Mouse (Mus musculus) inflammation-experienced regulatory T-cells (primary cell): Measurements from ENCODE around the gene Srrm2. TPM values are rescaled to one million over a fixed set of nuclear protein-coding genes. Genes with fewer than 3 reads are reported as not detected.

Source experiments
- polyA plus RNA-seq, 2 experiments: library from polyadenylated mRNA; unstranded; fragments of 100-300 nt; shearing (Covaris generic); gene quantifications; one replicate each; pipeline ENCODE4 v1.2.1; 2017

Srrm2 gene
- 100 to 1,000 TPM; 854 to 986 TPM for polyA plus RNA-seq

GRCm38 (mm10) chr17:23790269-23791078 lies at the start of gene Srrm2:
Srrm2 (plus strand) TSS chr17:23790532.

GRCm38 (mm10) chr17:23740598-23741021 lies 49.7 kb upstream of the Srrm2 start, which contains the start of gene Paqr4:
Paqr4 (minus strand) TSS chr17:23740867.

GRCm38 (mm10) chr17:23745301-23746251 lies 44.8 kb upstream of the Srrm2 start, which contains the start of gene Kremen2:
Kremen2 (minus strand) TSS chr17:23745833.

DNA sequence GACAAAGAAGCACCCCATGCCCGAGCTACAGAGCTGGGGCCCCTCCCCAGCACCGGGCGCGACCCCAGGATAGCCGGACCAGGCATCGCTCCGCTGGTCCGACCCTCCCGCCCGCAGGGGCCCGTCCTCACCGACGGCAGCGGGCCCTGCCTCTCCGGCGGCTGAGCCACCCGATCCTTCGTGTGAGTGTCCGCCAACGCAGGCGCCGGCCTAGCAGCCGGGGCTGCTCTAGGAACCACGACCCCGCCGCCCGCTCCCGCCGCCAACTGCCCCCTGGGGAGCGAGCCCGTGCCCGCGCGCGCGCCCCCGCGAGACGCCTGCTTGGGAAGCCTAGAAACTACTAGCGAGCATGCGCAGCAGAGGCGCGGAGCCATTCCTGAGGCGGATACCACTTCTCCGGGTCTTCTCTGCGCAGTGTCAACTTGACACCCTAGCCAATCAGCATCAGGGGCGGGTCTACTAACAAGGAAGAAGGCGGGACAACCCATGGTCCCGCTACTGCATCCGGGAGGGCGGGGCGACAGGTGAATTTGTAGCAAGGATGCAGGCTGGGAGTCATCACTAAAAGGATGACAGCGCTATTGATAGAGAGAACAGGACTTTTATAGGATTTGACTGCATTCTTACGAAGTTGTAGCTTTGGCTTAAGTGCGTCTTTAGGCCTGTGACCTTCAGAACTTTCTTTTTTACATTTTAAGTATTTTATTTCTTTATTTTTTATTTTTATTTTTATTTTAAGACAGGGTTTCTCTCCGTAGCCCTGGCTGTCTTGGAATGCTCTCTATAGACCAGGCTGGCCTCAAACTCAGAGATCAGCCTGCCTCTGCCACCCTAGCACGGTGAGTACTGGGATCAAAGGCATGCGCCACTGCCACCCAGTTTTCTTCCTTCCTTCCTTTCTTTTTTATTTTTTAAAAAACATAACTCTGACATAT lies 18.8 kb upstream of the Srrm2 start, which contains the start of gene Flywch1:
Flywch1 (minus strand) TSS at position 319 of the 935 bp plus-strand sequence.

DNA sequence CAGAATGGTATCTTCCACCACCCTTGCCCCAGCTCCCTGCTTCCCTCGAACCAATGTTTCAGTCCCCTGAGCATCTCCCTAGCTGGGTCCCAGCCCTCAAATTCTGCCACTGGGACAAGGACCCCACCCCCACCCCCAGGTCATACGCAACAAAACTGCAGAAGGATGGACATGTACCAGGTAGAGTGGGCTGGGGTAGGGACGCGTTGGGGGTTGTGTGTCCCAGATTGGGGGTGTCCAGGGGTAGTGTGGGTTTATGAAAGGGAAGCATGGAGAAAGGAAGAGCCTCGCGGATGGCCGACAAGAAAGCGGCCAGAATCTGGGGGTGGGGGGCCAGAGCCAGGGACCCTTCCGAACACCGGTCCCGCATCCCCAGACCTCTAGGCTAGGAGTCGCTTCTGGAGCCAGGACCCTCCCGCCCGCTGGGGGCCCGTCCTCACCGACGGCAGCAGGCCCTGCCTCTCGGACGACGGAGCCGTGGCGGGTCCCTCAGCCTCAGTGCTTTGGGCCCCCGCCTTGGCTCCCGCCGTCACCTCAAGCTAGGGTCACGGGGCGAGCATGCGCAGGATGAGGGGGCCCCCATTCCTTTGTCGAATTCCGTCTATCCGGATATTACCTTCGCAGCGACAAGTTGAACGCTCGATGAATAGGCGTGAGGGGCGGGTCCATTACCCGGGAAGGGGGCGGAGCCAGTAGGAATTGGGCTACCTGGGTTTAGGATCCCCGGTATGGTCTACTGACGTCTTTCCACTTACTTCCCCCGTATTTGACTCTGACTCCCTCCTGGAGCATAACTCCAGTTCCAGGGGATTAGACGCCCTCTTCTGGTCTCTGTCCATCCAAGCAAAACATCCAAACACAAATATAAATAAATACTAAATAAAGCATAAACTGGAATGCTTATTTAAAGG lies 4.5 kb upstream of the Srrm2 start, which contains the start of gene Flywch2:
Flywch2 (minus strand) TSS at position 521 of the 911 bp plus-strand sequence.

DNA sequence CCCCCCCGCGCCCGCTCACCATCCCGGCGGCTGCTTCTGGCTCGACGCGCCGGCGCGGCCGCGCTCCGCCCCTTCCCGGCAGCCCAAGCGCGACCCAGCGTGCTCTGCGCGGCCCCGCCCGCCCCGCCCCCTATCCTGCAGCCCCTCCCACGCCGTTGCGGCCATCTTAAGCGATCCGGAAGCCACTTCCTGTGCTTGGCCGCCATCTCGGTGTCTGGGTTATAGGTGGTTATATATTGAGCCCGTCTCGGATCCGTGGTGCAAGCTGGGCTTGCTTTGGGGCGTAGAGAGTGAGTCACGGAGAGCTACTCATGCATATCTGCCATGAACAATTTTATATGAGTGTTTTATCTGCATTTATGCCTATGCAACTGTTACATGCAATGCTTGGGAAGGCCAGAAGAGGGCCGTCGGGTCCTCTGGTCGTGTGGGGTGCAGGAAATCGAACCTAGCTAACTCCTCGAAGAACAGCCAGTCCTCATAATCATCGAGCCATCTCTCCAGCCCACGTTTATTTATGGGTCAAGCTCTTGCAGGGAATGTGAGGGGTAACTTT lies 38.8 kb downstream of the Srrm2 start, which contains the start of gene Elob:
Elob (minus strand) TSS at position 73 of the 556 bp plus-strand sequence.

GRCm38 (mm10) chr17:23836006-23836575 lies 45.8 kb downstream of the Srrm2 start, which contains the start of gene Prss33:
Prss33 (minus strand) TSS chr17:23836056.

GRCm38 (mm10) chr17:23843812-23844273 lies 53.5 kb downstream of the Srrm2 start, which contains the start of the genes Prss32 and Prss41:
Prss32 (plus strand) TSS chr17:23843855.
Prss41 (minus strand) TSS chr17:23844172.

DNA sequence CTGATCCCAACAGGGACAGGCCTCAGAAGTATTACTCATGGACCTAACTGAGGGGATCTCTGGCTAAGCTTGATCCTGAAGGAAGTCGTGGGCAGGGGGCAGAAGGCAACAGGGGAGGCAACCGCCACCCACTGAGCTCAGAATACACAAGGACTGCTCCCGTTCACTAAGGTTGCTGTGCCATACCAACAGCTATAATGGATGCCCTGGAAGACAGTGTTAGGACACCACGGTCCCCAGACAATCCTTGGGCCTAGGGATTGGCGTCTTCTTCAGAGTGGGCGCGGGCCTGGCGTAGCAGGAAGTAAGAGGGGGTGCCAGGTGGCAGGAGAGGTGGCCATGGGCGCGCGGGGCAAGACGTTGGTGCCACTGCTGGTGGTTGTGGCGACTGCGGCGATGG lies 77.4 kb downstream of the Srrm2 start, which contains the start of gene Prss21:
Prss21 (plus strand) TSS at position 301 of the 400 bp plus-strand sequence.

Other genes with a start within 250 kb of the Srrm2 start
- gene Zfp213, start 226.3 kb upstream of the Srrm2 start, polyA plus RNA-seq, result 10 to 100 TPM; 17.0 to 21.4 TPM
- under 1 TPM; 0.31 to 0.48 TPM for gene Zfp13, start 191.0 kb upstream of the Srrm2 start, polyA plus RNA-seq
- gene Zscan10, start 189.7 kb upstream of the Srrm2 start, polyA plus RNA-seq, result 1 to 10 TPM; 1.2 to 2.2 TPM
- gene Mmp25, start 145.3 kb upstream of the Srrm2 start, polyA plus RNA-seq, result 1 to 10 TPM; 1.1 to 1.9 TPM
- gene Bicdl2, start 130.0 kb upstream of the Srrm2 start, polyA plus RNA-seq, result 1 to 10 TPM in 1 of 2 experiments, under 1 TPM in 1; 0.75 to 1.2 TPM
- gene Hcfc1r1, start 116.9 kb upstream of the Srrm2 start, polyA plus RNA-seq, result 10 to 100 TPM; 52.2 to 57.4 TPM
- 10 to 100 TPM; 18.6 to 37.6 TPM for gene Thoc6, start 116.7 kb upstream of the Srrm2 start, polyA plus RNA-seq
- gene Tnfrsf12a, start 113.1 kb upstream of the Srrm2 start, polyA plus RNA-seq, result 10 to 100 TPM in 1 of 2 experiments, 1 to 10 TPM in 1; 7.3 to 15.8 TPM
- under 1 TPM in 1 of 2 experiments, not detected in 1; 0.39 TPM for gene Cldn6, start 111.3 kb upstream of the Srrm2 start, polyA plus RNA-seq
- under 1 TPM in 1 of 2 experiments, not detected in 1; 0.71 TPM for gene Cldn9, start 106.5 kb upstream of the Srrm2 start, polyA plus RNA-seq
- 1 to 10 TPM in 1 of 2 experiments, under 1 TPM in 1; 0.49 to 1.3 TPM for gene 1520401A03Rik, start 67.7 kb upstream of the Srrm2 start, polyA plus RNA-seq
- gene Pkmyt1, start 64.2 kb upstream of the Srrm2 start, polyA plus RNA-seq, result 10 to 100 TPM; 45.8 to 70.2 TPM
- gene Paqr4, start 49.7 kb upstream of the Srrm2 start, polyA plus RNA-seq, result 1 to 10 TPM; 6.7 to 8.1 TPM
- gene Kremen2, start 44.7 kb upstream of the Srrm2 start, polyA plus RNA-seq, result 1 to 10 TPM; 4.9 to 7.1 TPM
- gene Flywch1, start 18.9 kb upstream of the Srrm2 start, polyA plus RNA-seq, result 10 to 100 TPM; 38.5 to 40.7 TPM
- 1 to 10 TPM; 6.7 to 8.0 TPM for gene Flywch2, start 4.5 kb upstream of the Srrm2 start, polyA plus RNA-seq
- gene Elob, start 38.6 kb downstream of the Srrm2 start, polyA plus RNA-seq, result 100 to 1,000 TPM; 516 to 639 TPM
- 1 to 10 TPM in 1 of 2 experiments, not detected in 1; 3.1 TPM for gene Prss33, start 45.5 kb downstream of the Srrm2 start, polyA plus RNA-seq
- under 1 TPM in 1 of 2 experiments, not detected in 1; 0.73 TPM for gene Prss32, start 53.3 kb downstream of the Srrm2 start, polyA plus RNA-seq
- 1 to 10 TPM; 2.5 to 7.6 TPM for gene Prss41, start 53.6 kb downstream of the Srrm2 start, polyA plus RNA-seq
- not detected for gene Prss21, start 77.5 kb downstream of the Srrm2 start, polyA plus RNA-seq
- 10 to 100 TPM in 1 of 2 experiments, not detected in 1; 22.4 TPM for gene Dcpp1, start 90.3 kb downstream of the Srrm2 start, polyA plus RNA-seq
- under 1 TPM in 1 of 2 experiments, not detected in 1; 0.84 TPM for gene Dcpp2, start 90.3 kb downstream of the Srrm2 start, polyA plus RNA-seq
- gene Dcpp3, start 126.9 kb downstream of the Srrm2 start, polyA plus RNA-seq, result 1 to 10 TPM in 1 of 2 experiments, under 1 TPM in 1; 0.43 to 5.0 TPM
- not detected for gene Sbp, start 151.1 kb downstream of the Srrm2 start, polyA plus RNA-seq
- gene Sbpl, start 164.7 kb downstream of the Srrm2 start, polyA plus RNA-seq, result not detected
- 1 to 10 TPM in 1 of 2 experiments, not detected in 1; 1.2 TPM for gene Prss30, start 190.0 kb downstream of the Srrm2 start, polyA plus RNA-seq
- gene Prss22, start 207.6 kb downstream of the Srrm2 start, polyA plus RNA-seq, result not detected
- gene Prss27, start 247.6 kb downstream of the Srrm2 start, polyA plus RNA-seq, result 1 to 10 TPM in 1 of 2 experiments, under 1 TPM in 1; 0.58 to 2.5 TPM